Mouse (Mus musculus) ES-CJ7 (cell line): ENCODE measurements around the gene Pdia3.
A peak's percentile ranks its signal among the peaks of the same experiment; 100 is the strongest.
"Not testable (repeated sequence)": the region's sequence is repeated elsewhere in the genome, so short reads cannot be mapped to it uniquely, and the experiment has no call there.

ENCODE experiments used
- DNase-seq: peaks from one replicate; pipeline ENCODE4 v3.0.0; 2011; ENCODE audit warnings: low read depth, low spot score

Gene Pdia3

GRCm38 (mm10) chr2:121477491-121478266, 64.1 kb downstream of the Pdia3 start:
- peak; percentile 70 for DNase-seq

GRCm38 (mm10) chr2:121480498-121480897, 66.9 kb downstream of the Pdia3 start:
- peak; percentile 48 for DNase-seq

GRCm38 (mm10) chr2:121480916-121481315, 67.3 kb downstream of the Pdia3 start:
- not testable (repeated sequence) for DNase-seq

- no peak for DNase-seq
These were observed 70.0 kb downstream of the Pdia3 start for GRCm38 (mm10) chr2:121483576-121483975.

- DNase-seq: not testable (repeated sequence)
These were observed 70.8 kb downstream of the Pdia3 start for GRCm38 (mm10) chr2:121484403-121484802.
